Mouse (Mus musculus) liver, postnatal 0 days (tissue): ENCODE results near the gene Bri3. TPM values are rescaled to one million over a fixed set of nuclear protein-coding genes. Genes with fewer than 3 reads are reported as not detected.

ENCODE experiments used
- ATAC-seq: fragments of 200-750 bp; cut with Nextera tagmentation; 2 replicates; pipeline ENCODE4 v1.8.0; 2017; ENCODE audit warnings: mild to moderate bottlenecking, moderate library complexity
- DNase-seq: peaks from one replicate; pipeline ENCODE4 v3.0.0-alpha.2; 2016
- H3K27ac ChIP-seq: fragments of 300-500 bp; sonication (generic); 2 replicates; pipeline ENCODE4 v1.5.1; 2014; ENCODE audit warnings: antibody characterized with exemption, moderate library complexity, mild to moderate bottlenecking, low read depth
- H3K27me3 ChIP-seq: fragments of 300-500 bp; sonication (generic); 2 replicates; pipeline ENCODE4 v1.6.1; 2014; ENCODE audit warnings: low read length, control low read depth, mixed read lengths; ENCODE audit not compliant: insufficient read depth
- H3K36me3 ChIP-seq: fragments of 300-500 bp; sonication (generic); replicated peaks from 2 replicates; pipeline ENCODE4 v1.6.1; 2014; ENCODE audit warnings: mild to moderate bottlenecking, control low read depth, low read length, moderate library complexity, mixed read lengths; ENCODE audit not compliant: insufficient read depth
- H3K4me1 ChIP-seq: fragments of 300-500 bp; sonication (generic); 2 replicates; pipeline ENCODE4 v1.6.1; 2014; ENCODE audit warnings: antibody characterized with exemption, mild to moderate bottlenecking, control low read depth; ENCODE audit not compliant: insufficient read depth
- H3K4me2 ChIP-seq: fragments of 300-500 bp; sonication (generic); 2 replicates; pipeline ENCODE4 v1.6.1; 2014; ENCODE audit warnings: low read depth, mild to moderate bottlenecking, low read length, moderate library complexity, mixed read lengths
- H3K4me3 ChIP-seq: fragments of 300-500 bp; sonication (generic); 2 replicates; pipeline ENCODE4 v1.5.1; 2014; ENCODE audit warnings: low read depth, low read length
- H3K9ac ChIP-seq: fragments of 300-500 bp; sonication (generic); replicated peaks from 2 replicates; pipeline ENCODE4 v1.6.1; 2014; ENCODE audit warnings: mild to moderate bottlenecking, moderate library complexity
- H3K9me3 ChIP-seq: fragments of 300-500 bp; sonication (generic); 2 replicates; pipeline ENCODE4 v1.6.1; 2016; ENCODE audit warnings: mild to moderate bottlenecking, control low read depth, low read length, mixed read lengths
- CTCF ChIP-seq: sonication (generic); IDR thresholded peaks from 2 replicates; pipeline ENCODE4 v1.5.1; 2016; ENCODE audit warnings: antibody characterized with exemption, low read depth
- EP300 ChIP-seq: IDR thresholded peaks from 2 replicates; pipeline ENCODE4 v1.6.1; 2016; ENCODE audit warnings: antibody characterized with exemption, low read depth, mild to moderate bottlenecking
- WGBS: fragments of 180-500 bp; shearing (Covaris S2); extraction: QIAGEN DNeasy Blood & Tissue Kit; methylation state at CpG from one replicate; pipeline ENCODE4 v1.1.7; 2014; ENCODE audit not compliant: insufficient replicate concordance; 5-methylcytosine and 5-hydroxymethylcytosine counted together
- polyA plus RNA-seq: library from polyadenylated mRNA; unstranded; fragments of >200 nt; fragmentation: Nextera tagmentation; extraction: Ambion mirVana; gene quantifications from 2 replicates; pipeline ENCODE4 v1.2.1, GENCODE M21; 2015

Bri3 gene
- polyA plus RNA-seq, 1 experiment from 2014 or later, result 51.1 TPM

- H3K36me3 ChIP-seq, result no peaks in the 10 kb centered on the region
- H3K27ac ChIP-seq, result no peak overlapping the region
- H3K9me3 ChIP-seq, result no peaks in the 10 kb centered on the region
- no peak overlapping the region for H3K4me2 ChIP-seq
- ATAC-seq, result no peak
- H3K4me1 ChIP-seq, result no peaks in the 10 kb centered on the region
- no peak for TF ChIP-seq EP300
- no peak for TF ChIP-seq CTCF
- DNase-seq, result no peak
- WGBS, result 71% methylated on average over 4 of the region's 4 CpGs
- H3K27me3 ChIP-seq, result no peaks in the 10 kb centered on the region
- H3K9ac ChIP-seq, result no peak overlapping the region
- no peak overlapping the region for H3K4me3 ChIP-seq
These were observed 168.5 kb downstream of the Bri3 start for GRCm38 (mm10) chr5:144412781-144413180.

- Histone ChIP-seq H3K4me1 (no peaks in the 10 kb centered on the region), H3K9me3 (no peaks in the 10 kb centered on the region), H3K36me3 (no peaks in the 10 kb centered on the region), H3K4me3 (no peak overlapping the region), H3K9ac (no peak overlapping the region), H3K27me3 (no peaks in the 10 kb centered on the region), H3K27ac (no peak overlapping the region), H3K4me2 (no peak overlapping the region)
- ATAC-seq (no peak), DNase-seq (no peak)
- no peak for TF ChIP-seq CTCF
- TF ChIP-seq EP300, result no peak
- 90% methylated on average over 12 of the region's 12 CpGs for WGBS
These were observed 174.2 kb downstream of the Bri3 start for GRCm38 (mm10) chr5:144418456-144418855.

- Histone ChIP-seq H3K27me3 (no peaks in the 10 kb centered on the region), H3K4me1 (no peaks in the 10 kb centered on the region), H3K4me3 (no peak overlapping the region), H3K27ac (no peak overlapping the region), H3K4me2 (no peak overlapping the region), H3K9me3 (no peaks in the 10 kb centered on the region), H3K9ac (no peak overlapping the region), H3K36me3 (no peaks in the 10 kb centered on the region)
- no peak for ATAC-seq
- DNase-seq, result no peak
- 63% methylated on average over 8 of the region's 8 CpGs for WGBS
- no peak for TF ChIP-seq CTCF
- TF ChIP-seq EP300, result no peak
These were observed 175.8 kb downstream of the Bri3 start for GRCm38 (mm10) chr5:144420001-144420400.

- no peak for DNase-seq
- no peak overlapping the region for H3K27ac ChIP-seq
- no peaks in the 10 kb centered on the region for H3K4me1 ChIP-seq
- H3K36me3 ChIP-seq, result no peaks in the 10 kb centered on the region
- H3K27me3 ChIP-seq, result no peaks in the 10 kb centered on the region
- TF ChIP-seq EP300, result no peak
- TF ChIP-seq CTCF, result no peak
- no peak for ATAC-seq
- WGBS, result 74% methylated on average over 3 of the region's 3 CpGs
- no peak overlapping the region for H3K9ac ChIP-seq
- H3K4me2 ChIP-seq, result no peak overlapping the region
- H3K9me3 ChIP-seq, result no peaks in the 10 kb centered on the region
- H3K4me3 ChIP-seq, result no peak overlapping the region
These were observed 182.5 kb downstream of the Bri3 start for GRCm38 (mm10) chr5:144426697-144427096.

GRCm38 (mm10) chr5:144427861-144428260, 183.6 kb downstream of the Bri3 start:
- TF ChIP-seq CTCF (no peak), EP300 (no peak)
- no peak overlapping the region for H3K9ac ChIP-seq
- no peak overlapping the region for H3K4me2 ChIP-seq
- no peaks in the 10 kb centered on the region for H3K4me1 ChIP-seq
- no peak overlapping the region for H3K27ac ChIP-seq
- H3K9me3 ChIP-seq, result no peaks in the 10 kb centered on the region
- no peak overlapping the region for H3K4me3 ChIP-seq
- WGBS, result 68% methylated on average over 9 of the region's 9 CpGs
- no peaks in the 10 kb centered on the region for H3K36me3 ChIP-seq
- ATAC-seq (no peak), DNase-seq (no peak)
- H3K27me3 ChIP-seq, result no peaks in the 10 kb centered on the region

- no peaks in the 10 kb centered on the region for H3K4me1 ChIP-seq
- H3K4me3 ChIP-seq, result no peak overlapping the region
- ATAC-seq (no peak), DNase-seq (no peak)
- H3K9ac ChIP-seq, result no peak overlapping the region
- no peaks in the 10 kb centered on the region for H3K27me3 ChIP-seq
- no peaks in the 10 kb centered on the region for H3K9me3 ChIP-seq
- no peak overlapping the region for H3K27ac ChIP-seq
- no peak overlapping the region for H3K4me2 ChIP-seq
- WGBS, result 74% methylated on average over 6 of the region's 6 CpGs
- no peaks in the 10 kb centered on the region for H3K36me3 ChIP-seq
- TF ChIP-seq EP300 (no peak), CTCF (no peak)
These were observed 187.2 kb downstream of the Bri3 start for GRCm38 (mm10) chr5:144431481-144431880.
